Mouse (Mus musculus): ENCODE data around the gene Pde6b.

Pde6b gene

GRCm38 (mm10) chr5:108403453-108403852 lies 15.3 kb downstream of the Pde6b start:
- DNase-seq, result no peak

GRCm38 (mm10) chr5:108405460-108405859 lies 17.3 kb downstream of the Pde6b start:
- no peak for DNase-seq

- DNase-seq, result no peak
These were observed 18.8 kb downstream of the Pde6b start for GRCm38 (mm10) chr5:108406977-108407376.

GRCm38 (mm10) chr5:108414711-108415110 lies 26.5 kb downstream of the Pde6b start:
- no peak for DNase-seq

GRCm38 (mm10) chr5:108422741-108423140 lies 34.5 kb downstream of the Pde6b start:
- no peak for DNase-seq

GRCm38 (mm10) chr5:108423427-108423826 lies 35.2 kb downstream of the Pde6b start:
- DNase-seq, result no peak

GRCm38 (mm10) chr5:108427186-108427585 lies 39.0 kb downstream of the Pde6b start:
- peak; percentile 60 for DNase-seq

- DNase-seq, result no peak
These were observed 43.0 kb downstream of the Pde6b start for GRCm38 (mm10) chr5:108431196-108431595.

GRCm38 (mm10) chr5:108433804-108434587 lies 45.8 kb downstream of the Pde6b start, which contains the start of gene Atp5k:
TSS of gene Atp5k (minus strand) at chr5:108434448.
- DNase-seq, result peak; percentile 96

- no peak for DNase-seq
These were observed 47.9 kb downstream of the Pde6b start for GRCm38 (mm10) chr5:108436101-108436500.

GRCm38 (mm10) chr5:108446973-108447372 lies 58.8 kb downstream of the Pde6b start:
- no peak for DNase-seq

GRCm38 (mm10) chr5:108447857-108448256 lies 59.7 kb downstream of the Pde6b start:
- DNase-seq, result no peak

- peak; percentile 86 for DNase-seq
These were observed 60.8 kb downstream of the Pde6b start, which contains the start of gene Mfsd7a for GRCm38 (mm10) chr5:108448785-108449668. TSS of gene Mfsd7a (minus strand) at chr5:108448891.

- no peak for DNase-seq
These were observed 62.8 kb downstream of the Pde6b start for GRCm38 (mm10) chr5:108450837-108451540.

- DNase-seq, result no peak
These were observed 63.4 kb downstream of the Pde6b start for GRCm38 (mm10) chr5:108451611-108452010.

GRCm38 (mm10) chr5:108452422-108452821 lies 64.2 kb downstream of the Pde6b start:
- no peak for DNase-seq

GRCm38 (mm10) chr5:108454094-108454493 lies 65.9 kb downstream of the Pde6b start:
- DNase-seq, result peak; percentile 41

GRCm38 (mm10) chr5:108458706-108459105 lies 70.5 kb downstream of the Pde6b start:
- no peak for DNase-seq

GRCm38 (mm10) chr5:108460461-108460860 lies 72.3 kb downstream of the Pde6b start:
- no peak for DNase-seq

GRCm38 (mm10) chr5:108461082-108462065 lies 73.2 kb downstream of the Pde6b start, which contains the start of gene Pcgf3:
TSS of gene Pcgf3 (plus strand) at chr5:108461232.
- peak; percentile 99 for DNase-seq

- DNase-seq, result peak; percentile 11
These were observed 74.3 kb downstream of the Pde6b start for GRCm38 (mm10) chr5:108462446-108462845.

Data from kidney, adult 18-20 months (tissue).